Mouse (Mus musculus): ENCODE results near the gene Ifna9.
"Not testable (repeated sequence)": the region's sequence is repeated elsewhere in the genome, so short reads cannot be mapped to it uniquely, and the experiment has no call there.

The Ifna9 gene

GRCm38 (mm10) chr4:88592285-88592684 is at the start of gene Ifna9:
Ifna9 (minus strand) TSS chr4:88592385.
- in situ Hi-C loops (cut with MboI, MseI), result no loop called here

- in situ Hi-C loops (cut with MboI, MseI), result loop anchor here (5.0 kb wide), 1 partner anchor 81 kb away; the partner anchor contains the start of genes Gm26566 and Klhl9
Measured at GRCm38 (mm10) chr4:88641077-88641831, 49.1 kb upstream of the Ifna9 start.

- in situ Hi-C loops (cut with MboI, MseI), result loop anchor here (5.0 kb wide), 1 partner anchor 82 kb away; the partner anchor contains the start of genes Gm26566 and Klhl9
Measured at GRCm38 (mm10) chr4:88640704-88641076, 48.5 kb upstream of the Ifna9 start.

GRCm38 (mm10) chr4:88634311-88634710 is 42.1 kb upstream of the Ifna9 start, which contains the start of gene C87499:
C87499 (minus strand) TSS chr4:88634411.
- in situ Hi-C loops (cut with MboI, MseI), result no loop called here

- in situ Hi-C loops (cut with MboI, MseI), result no loop called here
Measured at GRCm38 (mm10) chr4:88603276-88603675, 11.1 kb upstream of the Ifna9 start, which contains the start of gene Ifna12. Ifna12 (minus strand) TSS chr4:88603376.

GRCm38 (mm10) chr4:88571698-88572097 is 20.5 kb downstream of the Ifna9 start, which contains the start of gene Ifna14:
Ifna14 (minus strand) TSS chr4:88571798.
- in situ Hi-C loops (cut with MboI, MseI), result no loop called here

GRCm38 (mm10) chr4:88561791-88562190 is 30.4 kb downstream of the Ifna9 start:
- in situ Hi-C loops (cut with MboI, MseI), result no loop called here

- in situ Hi-C loops (cut with MboI, MseI), result not testable (repeated sequence)
Measured at GRCm38 (mm10) chr4:88558145-88558544, 34.0 kb downstream of the Ifna9 start, which contains the start of gene Ifna15. Ifna15 (minus strand) TSS chr4:88558245.

GRCm38 (mm10) chr4:88550161-88550945 is 41.8 kb downstream of the Ifna9 start:
- in situ Hi-C loops (cut with MboI, MseI), result no loop called here

- in situ Hi-C loops (cut with MboI, MseI), result loop anchor here (25.0 kb wide), 1 partner anchor 511 kb away; the partner anchor contains the start of gene Mllt3
Measured at GRCm38 (mm10) chr4:88547986-88548385, 44.2 kb downstream of the Ifna9 start.

- in situ Hi-C loops (cut with MboI, MseI), result loop anchor here (25.0 kb wide), 1 partner anchor 506 kb away; the partner anchor contains the start of gene Mllt3
Measured at GRCm38 (mm10) chr4:88543649-88544234, 48.4 kb downstream of the Ifna9 start.

All from T-helper 2 cell (primary cell).